Mouse (Mus musculus): Measurements from ENCODE around the gene Ift43.

The Ift43 gene

GRCm38 (mm10) chr12:86110637-86111036, 28.3 kb downstream of the Ift43 start:
- TF ChIP-seq POU5F1 (IDR thresholded peaks at IDR 0.05; ENCODE audit: borderline replicate concordance, low read length): no peak
- TF ChIP-seq CTCF (conservative IDR thresholded peaks at IDR 0.05; ENCODE audit: low read length): peak; percentile 78

GRCm38 (mm10) chr12:86116295-86116835, 34.0 kb downstream of the Ift43 start:
- Histone ChIP-seq H3K36me3 (ENCODE audit: insufficient read depth, low read length) (no peaks in the 10 kb centered on the region), H3K4me3 (replicated peaks; ENCODE audit: low read length) (no peak overlapping the region), H3K4me1 (replicated peaks; ENCODE audit: low read depth, low read length) (0 out of 2 replicates have a peak, but pooled peaks cover 1% of the 10 kb centered on the region), H3K9me3 (ENCODE audit: low read length) (no peaks in the 10 kb centered on the region), H3K27me3 (ENCODE audit: insufficient read depth, low read length) (no peaks in the 10 kb centered on the region)
- TF ChIP-seq NANOG (IDR thresholded peaks at IDR 0.05; ENCODE audit: borderline replicate concordance, low read length): no peak

More at GRCm38 (mm10) chr12:86110637-86111036, 28.3 kb downstream of the Ift43 start:
- Histone ChIP-seq H3K27me3 (ENCODE audit: insufficient read depth, low read length) (no peaks in the 10 kb centered on the region), H3K4me1 (replicated peaks; ENCODE audit: low read depth, low read length) (peaks cover 11% of the 10 kb centered on the region; the same call in 1 of the 2 replicates), H3K36me3 (ENCODE audit: insufficient read depth, low read length) (no peaks in the 10 kb centered on the region), H3K4me3 (replicated peaks; ENCODE audit: low read length) (no peak overlapping the region), H3K9me3 (ENCODE audit: low read length) (no peaks in the 10 kb centered on the region)

GRCm38 (mm10) chr12:86124016-86124415, 41.7 kb downstream of the Ift43 start:
- no peaks in the 10 kb centered on the region for H3K9me3 ChIP-seq (ENCODE audit: low read length)
- H3K4me3 ChIP-seq (replicated peaks; ENCODE audit: low read length): no peak overlapping the region
- H3K4me1 ChIP-seq (replicated peaks; ENCODE audit: low read depth, low read length): peaks cover 2% of the 10 kb centered on the region
- no peaks in the 10 kb centered on the region for H3K36me3 ChIP-seq (ENCODE audit: insufficient read depth, low read length)
- TF ChIP-seq CTCF (conservative IDR thresholded peaks at IDR 0.05; ENCODE audit: low read length) (no peak), POU5F1 (IDR thresholded peaks at IDR 0.05; ENCODE audit: borderline replicate concordance, low read length) (no peak)
- peaks cover 8% of the 10 kb centered on the region for H3K27me3 ChIP-seq (ENCODE audit: insufficient read depth, low read length)

DNA sequence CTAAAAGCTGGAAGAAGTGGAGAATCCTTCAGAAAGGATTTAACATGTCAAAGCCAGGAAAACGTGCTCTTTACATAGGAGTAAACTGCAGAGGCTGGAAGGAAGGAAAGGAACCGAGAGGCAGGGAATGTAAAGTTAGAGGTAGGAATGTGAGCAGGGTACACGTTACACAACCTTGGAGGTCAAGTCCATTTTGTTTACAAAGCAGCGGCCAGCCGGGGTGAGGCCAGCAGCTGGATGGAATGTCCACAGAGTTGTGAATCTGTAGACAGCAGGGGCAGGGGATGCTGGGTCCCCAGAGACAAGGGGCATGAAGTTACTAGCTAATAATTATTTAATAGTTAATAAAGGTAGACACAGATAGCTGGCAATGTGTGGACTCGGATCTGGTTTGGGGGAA, 45.8 kb downstream of the Ift43 start:
- Histone ChIP-seq H3K4me3 (replicated peaks; ENCODE audit: low read length) (no peak overlapping the region), H3K4me1 (replicated peaks; ENCODE audit: low read depth, low read length) (peaks cover 15% of the 10 kb centered on the region), H3K27me3 (ENCODE audit: insufficient read depth, low read length) (peaks cover 11% of the 10 kb centered on the region), H3K36me3 (ENCODE audit: insufficient read depth, low read length) (no peaks in the 10 kb centered on the region), H3K9me3 (ENCODE audit: low read length) (no peaks in the 10 kb centered on the region)
- TF ChIP-seq CTCF (conservative IDR thresholded peaks at IDR 0.05; ENCODE audit: low read length) (no peak), POU5F1 (IDR thresholded peaks at IDR 0.05; ENCODE audit: borderline replicate concordance, low read length) (no peak), NANOG (IDR thresholded peaks at IDR 0.05; ENCODE audit: borderline replicate concordance, low read length) (no peak)

DNA sequence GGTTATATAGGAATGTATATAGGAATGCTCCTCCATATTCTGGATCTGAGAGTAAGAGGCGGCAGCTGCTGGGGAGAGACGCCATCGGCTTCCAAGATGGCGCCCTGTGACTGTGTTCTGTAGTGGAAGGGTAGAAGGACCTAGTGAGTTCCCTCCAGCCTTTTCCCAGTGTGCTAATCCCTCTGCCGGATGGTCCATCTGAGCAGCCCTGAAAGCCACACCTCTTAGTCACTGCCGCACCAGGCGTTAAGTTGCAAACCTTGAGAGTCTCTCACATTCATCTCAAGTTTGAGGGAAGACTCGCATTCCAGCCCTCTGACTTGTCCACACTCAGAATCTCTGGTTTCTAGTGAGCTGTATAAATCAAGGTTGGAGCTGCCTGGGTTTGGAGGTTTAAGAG, 46.7 kb downstream of the Ift43 start:
- Histone ChIP-seq H3K27me3 (ENCODE audit: insufficient read depth, low read length) (peaks cover 11% of the 10 kb centered on the region), H3K4me3 (replicated peaks; ENCODE audit: low read length) (no peak overlapping the region), H3K4me1 (replicated peaks; ENCODE audit: low read depth, low read length) (peaks cover 15% of the 10 kb centered on the region), H3K36me3 (ENCODE audit: insufficient read depth, low read length) (no peaks in the 10 kb centered on the region), H3K9me3 (ENCODE audit: low read length) (no peaks in the 10 kb centered on the region)
- no peak for TF ChIP-seq POU5F1 (IDR thresholded peaks at IDR 0.05; ENCODE audit: borderline replicate concordance, low read length)
- TF ChIP-seq CTCF (conservative IDR thresholded peaks at IDR 0.05; ENCODE audit: low read length): no peak
- TF ChIP-seq NANOG (IDR thresholded peaks at IDR 0.05; ENCODE audit: borderline replicate concordance, low read length): no peak

GRCm38 (mm10) chr12:86129696-86130095, 47.4 kb downstream of the Ift43 start:
- Histone ChIP-seq H3K27me3 (ENCODE audit: insufficient read depth, low read length) (peaks cover 11% of the 10 kb centered on the region), H3K4me3 (replicated peaks; ENCODE audit: low read length) (no peak overlapping the region), H3K36me3 (ENCODE audit: insufficient read depth, low read length) (no peaks in the 10 kb centered on the region), H3K9me3 (ENCODE audit: low read length) (no peaks in the 10 kb centered on the region), H3K4me1 (replicated peaks; ENCODE audit: low read depth, low read length) (peaks cover 15% of the 10 kb centered on the region)
- TF ChIP-seq POU5F1 (IDR thresholded peaks at IDR 0.05; ENCODE audit: borderline replicate concordance, low read length) (no peak), NANOG (IDR thresholded peaks at IDR 0.05; ENCODE audit: borderline replicate concordance, low read length) (no peak), CTCF (conservative IDR thresholded peaks at IDR 0.05; ENCODE audit: low read length) (no peak)

DNA sequence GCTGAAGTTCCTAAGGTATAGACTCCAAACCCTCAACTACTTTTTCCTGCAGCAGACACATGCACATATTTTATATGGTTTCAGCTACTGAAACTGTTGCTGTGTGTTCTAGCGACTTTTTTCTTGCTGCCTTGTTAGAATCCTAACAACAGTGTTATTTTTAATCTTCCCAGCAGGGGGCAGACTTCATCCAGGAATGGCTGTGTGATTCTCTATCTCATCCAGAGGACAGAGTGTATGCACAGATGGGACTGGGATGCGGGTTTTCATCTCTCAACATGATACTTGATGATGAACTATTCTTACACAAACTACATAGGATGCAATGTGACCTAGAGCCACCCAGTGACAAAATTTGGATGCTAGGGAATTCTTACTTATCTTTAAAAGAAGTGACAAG, 50.5 kb downstream of the Ift43 start:
- no peak overlapping the region for H3K4me3 ChIP-seq (replicated peaks; ENCODE audit: low read length)
- H3K36me3 ChIP-seq (ENCODE audit: insufficient read depth, low read length): no peaks in the 10 kb centered on the region
- 0 out of 2 replicates have a peak, but pooled peaks cover 7% of the 10 kb centered on the region for H3K9me3 ChIP-seq (ENCODE audit: low read length)
- peaks cover 9% of the 10 kb centered on the region for H3K27me3 ChIP-seq (ENCODE audit: insufficient read depth, low read length)
- peaks cover 15% of the 10 kb centered on the region for H3K4me1 ChIP-seq (replicated peaks; ENCODE audit: low read depth, low read length)
- TF ChIP-seq NANOG (IDR thresholded peaks at IDR 0.05; ENCODE audit: borderline replicate concordance, low read length) (no peak), POU5F1 (IDR thresholded peaks at IDR 0.05; ENCODE audit: borderline replicate concordance, low read length) (no peak), CTCF (conservative IDR thresholded peaks at IDR 0.05; ENCODE audit: low read length) (peak; percentile 55)

DNA sequence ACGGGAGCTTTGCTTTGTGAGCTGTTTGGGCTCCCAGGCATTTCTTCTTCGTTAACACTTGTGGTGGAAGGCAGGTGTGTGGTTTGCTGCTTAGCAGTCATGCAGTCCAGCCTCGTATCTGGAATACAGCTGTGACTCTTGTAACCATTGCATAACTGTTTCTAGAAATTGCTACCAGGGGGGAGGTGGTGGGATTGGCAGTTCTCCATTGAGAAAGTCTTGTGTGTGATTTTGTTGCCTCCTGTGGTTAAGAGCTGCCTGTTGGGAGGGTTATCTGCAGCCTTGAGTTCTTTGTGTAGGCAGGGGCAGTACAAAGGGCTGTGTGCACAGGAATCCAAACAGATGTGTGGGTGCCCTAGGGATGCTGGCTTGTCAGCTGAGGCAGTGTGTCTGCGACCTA, 53.4 kb downstream of the Ift43 start:
- no peaks in the 10 kb centered on the region for H3K4me1 ChIP-seq (replicated peaks; ENCODE audit: low read depth, low read length)
- TF ChIP-seq NANOG (IDR thresholded peaks at IDR 0.05; ENCODE audit: borderline replicate concordance, low read length): no peak
- TF ChIP-seq POU5F1 (IDR thresholded peaks at IDR 0.05; ENCODE audit: borderline replicate concordance, low read length): no peak
- no peak for TF ChIP-seq CTCF (conservative IDR thresholded peaks at IDR 0.05; ENCODE audit: low read length)
- no peak overlapping the region for H3K4me3 ChIP-seq (replicated peaks; ENCODE audit: low read length)

GRCm38 (mm10) chr12:86138696-86139095, 56.4 kb downstream of the Ift43 start:
- no peaks in the 10 kb centered on the region for H3K36me3 ChIP-seq (ENCODE audit: insufficient read depth, low read length)
- peaks cover 11% of the 10 kb centered on the region; the same call in 1 of the 2 replicates for H3K9me3 ChIP-seq (ENCODE audit: low read length)
- no peaks in the 10 kb centered on the region for H3K27me3 ChIP-seq (ENCODE audit: insufficient read depth, low read length)
- peaks cover 14% of the 10 kb centered on the region for H3K4me1 ChIP-seq (replicated peaks; ENCODE audit: low read depth, low read length)
- no peak overlapping the region for H3K4me3 ChIP-seq (replicated peaks; ENCODE audit: low read length)
- TF ChIP-seq POU5F1 (IDR thresholded peaks at IDR 0.05; ENCODE audit: borderline replicate concordance, low read length) (no peak), CTCF (conservative IDR thresholded peaks at IDR 0.05; ENCODE audit: low read length) (no peak), NANOG (IDR thresholded peaks at IDR 0.05; ENCODE audit: borderline replicate concordance, low read length) (no peak)

More for the DNA sequence above, 53.4 kb downstream of the Ift43 start:
- Histone ChIP-seq H3K9me3 (ENCODE audit: low read length) (peaks cover 11% of the 10 kb centered on the region; the same call in 1 of the 2 replicates), H3K36me3 (ENCODE audit: insufficient read depth, low read length) (no peaks in the 10 kb centered on the region), H3K27me3 (ENCODE audit: insufficient read depth, low read length) (no peaks in the 10 kb centered on the region)
